Mouse (Mus musculus): ENCODE results near the gene 4921517D22Rik. TPM values are rescaled to one million over a fixed set of nuclear protein-coding genes. Genes with fewer than 3 reads are reported as not detected.

Gene 4921517D22Rik
- polyA plus RNA-seq (2017; shearing (Covaris generic)) = not detected

GRCm38 (mm10) chr13:59694008-59694407, at the start of gene 4921517D22Rik:
Gene 4921517D22Rik (minus strand): TSS chr13:59694108.

GRCm38 (mm10) chr13:59731652-59732051, 37.7 kb upstream of the 4921517D22Rik start, which contains the start of gene Spata31d1d:
Gene Spata31d1d (minus strand): TSS chr13:59731752.

DNA sequence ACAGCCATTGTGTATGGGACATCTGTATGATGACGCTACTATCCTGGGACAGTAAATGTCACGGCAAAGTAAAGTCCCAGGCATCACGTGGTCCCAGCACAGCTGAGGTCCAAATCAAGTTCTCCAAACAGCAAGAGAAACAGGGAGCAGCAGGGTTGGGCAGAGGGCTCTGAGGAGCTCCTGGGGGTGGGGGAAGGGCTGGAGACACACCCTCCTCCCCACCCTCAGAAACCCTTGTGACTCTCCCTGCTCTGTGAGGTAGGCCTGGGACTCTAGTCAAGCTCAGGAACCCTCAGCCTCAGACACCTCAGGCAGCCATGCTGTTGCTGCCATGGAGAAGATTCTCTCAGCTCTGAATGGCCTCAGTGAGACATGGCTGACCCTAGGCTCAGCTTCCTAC, 18.1 kb upstream of the 4921517D22Rik start, which contains the start of gene Spata31d1b:
Gene Spata31d1b, plus strand, starts transcription at position 301 of the 400 bp plus-strand sequence.

GRCm38 (mm10) chr13:59710230-59710629, 16.3 kb upstream of the 4921517D22Rik start, which contains the start of gene Spata31d1a:
Gene Spata31d1a (minus strand): TSS chr13:59710330.

GRCm38 (mm10) chr13:59675151-59676011, 18.5 kb downstream of the 4921517D22Rik start, which contains the start of gene Golm1:
Gene Golm1 (minus strand): TSS chr13:59675811.

Other genes starting within 250 kb of the 4921517D22Rik start
- 19.6 TPM for gene Agtpbp1, start 108.9 kb downstream of the 4921517D22Rik start, polyA plus RNA-seq (2017; shearing (Covaris generic))
- gene Naa35, start 108.8 kb downstream of the 4921517D22Rik start, polyA plus RNA-seq (2017; shearing (Covaris generic)) = 38.1 TPM
- 60.6 TPM for gene Golm1, start 18.3 kb downstream of the 4921517D22Rik start, polyA plus RNA-seq (2017; shearing (Covaris generic))
- not detected for gene Spata31d1a, start 16.2 kb upstream of the 4921517D22Rik start, polyA plus RNA-seq (2017; shearing (Covaris generic))
- not detected for gene Spata31d1b, start 18.2 kb upstream of the 4921517D22Rik start, polyA plus RNA-seq (2017; shearing (Covaris generic))
- not detected for gene Spata31d1d, start 37.6 kb upstream of the 4921517D22Rik start, polyA plus RNA-seq (2017; shearing (Covaris generic))
- not detected for gene 1700014D04Rik, start 52.6 kb upstream of the 4921517D22Rik start, polyA plus RNA-seq (2017; shearing (Covaris generic))
- gene Isca1, start 75.7 kb upstream of the 4921517D22Rik start, polyA plus RNA-seq (2017; shearing (Covaris generic)) = 117 TPM
- gene Gm49354, start 88.1 kb upstream of the 4921517D22Rik start, polyA plus RNA-seq (2017; shearing (Covaris generic)) = not detected
- gene Tut7, start 129.0 kb upstream of the 4921517D22Rik start, polyA plus RNA-seq (2017; shearing (Covaris generic)) = 184 TPM